Mouse (Mus musculus): ENCODE measurements at regions not wholly inside any gene's neighbourhood (a gene's known extent, or its start where the extent isn't known, plus 50 kb on each side); places are given as distances from the start of the nearest gene placed in this dataset.
A peak's percentile ranks its signal among the peaks of the same experiment; 100 is the strongest.
"Not testable (repeated sequence)": the region's sequence is repeated elsewhere in the genome, so short reads cannot be mapped to it uniquely, and the experiment has no call there.

- no peak for DNase-seq
Measured at GRCm38 (mm10) chr3:39814814-39815213, 716.3 kb upstream of the Intu start.

- DNase-seq = no peak
Measured at GRCm38 (mm10) chr3:39830488-39831056, 700.5 kb upstream of the Intu start.

DNA sequence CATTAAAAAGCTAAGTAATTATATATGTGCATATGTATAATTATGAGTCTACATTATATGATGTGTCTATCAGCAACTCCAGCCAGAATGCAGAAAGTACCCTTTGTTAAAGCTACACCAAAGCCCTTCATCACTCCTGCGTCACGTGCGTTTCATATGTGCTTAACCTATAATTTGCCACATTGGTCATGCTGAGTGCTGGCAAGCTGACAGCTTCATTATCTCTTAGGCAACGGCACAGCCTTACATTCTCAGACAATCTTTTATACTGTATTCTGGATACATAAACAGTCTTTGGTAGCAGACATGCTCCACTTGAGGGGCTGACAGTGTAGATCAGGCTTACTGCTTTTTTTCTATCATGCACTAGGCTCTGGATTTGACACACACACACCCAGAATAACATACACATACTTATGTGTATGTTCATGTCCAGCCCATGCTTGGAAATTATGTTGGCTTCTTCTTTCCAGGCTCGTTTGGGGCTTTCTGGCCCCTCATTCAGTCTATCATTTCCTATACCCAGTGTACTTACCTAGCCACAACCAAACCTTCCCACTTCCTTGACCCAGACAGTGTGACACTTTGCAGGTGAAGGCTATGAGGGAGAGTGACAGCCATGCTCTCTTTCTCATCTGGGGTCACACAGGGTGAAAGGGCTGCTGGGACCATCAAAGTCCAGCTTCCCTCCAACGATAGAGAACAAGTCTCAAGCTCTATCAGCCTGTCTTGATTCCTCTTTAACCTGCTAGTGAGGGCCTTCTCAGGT, 692.5 kb upstream of the Intu start:
- DNase-seq = no peak

DNA sequence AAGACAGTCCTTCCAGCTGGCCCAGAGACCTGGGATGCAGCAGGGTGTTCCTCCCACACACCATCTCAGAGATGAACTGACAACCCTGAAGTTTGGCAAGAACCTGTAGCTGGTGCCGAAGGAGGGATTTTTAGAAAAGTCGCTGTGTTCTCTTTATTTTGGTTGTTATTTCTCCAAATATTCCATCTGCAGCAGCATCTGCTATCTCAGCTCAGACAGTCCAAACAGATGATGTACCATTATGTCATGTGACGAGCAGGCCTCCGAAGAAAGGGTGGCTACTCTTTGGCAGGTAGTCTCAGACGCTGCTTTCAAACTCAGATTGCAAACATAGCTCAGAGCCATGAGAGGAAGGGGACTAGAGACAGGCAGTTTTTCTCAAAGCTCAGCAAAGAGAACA, 690.1 kb upstream of the Intu start:
- DNase-seq = no peak

DNA sequence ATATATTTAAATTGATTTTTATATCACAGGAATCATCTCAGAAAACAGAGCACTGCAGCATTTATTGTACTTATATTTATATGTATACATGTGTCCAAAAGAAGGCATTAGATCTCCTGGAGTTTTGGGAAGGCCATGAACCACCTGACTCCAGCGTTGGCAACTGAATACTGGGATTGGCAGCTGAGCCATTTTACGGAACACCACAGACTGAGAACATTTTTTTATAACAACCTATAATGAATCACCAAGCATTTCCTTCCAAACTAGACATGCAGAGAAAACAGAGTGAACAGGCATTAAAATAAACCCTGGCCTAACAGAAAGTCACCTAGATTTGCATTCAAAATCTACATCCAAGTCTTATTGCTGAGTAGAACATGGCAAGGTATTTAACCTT, 686.0 kb upstream of the Intu start:
- no peak for DNase-seq

- DNase-seq = no peak
Measured at GRCm38 (mm10) chr3:39848829-39849228, 682.3 kb upstream of the Intu start.

- no peak for DNase-seq
Measured at GRCm38 (mm10) chr3:39857214-39857839, 673.8 kb upstream of the Intu start.

DNA sequence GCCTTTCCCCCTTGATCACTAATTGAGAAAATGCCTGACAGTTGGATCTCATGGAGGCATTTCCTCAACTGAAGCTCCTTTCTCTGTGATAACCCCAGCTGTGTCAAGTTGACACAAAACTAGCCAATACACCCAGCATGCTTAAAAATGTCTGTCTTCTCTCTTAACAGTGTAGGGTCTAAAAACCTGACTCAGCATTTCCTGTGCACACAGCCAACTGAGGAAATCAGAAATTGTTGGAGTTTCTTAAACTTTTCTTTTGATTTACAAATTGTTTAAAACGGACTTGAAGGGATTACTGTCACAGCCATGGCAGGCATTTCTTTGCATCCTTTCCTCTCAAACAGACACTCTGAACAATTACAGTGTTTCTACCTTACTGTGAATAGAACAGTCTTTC, 655.0 kb upstream of the Intu start:
- not testable (repeated sequence) for DNase-seq

DNA sequence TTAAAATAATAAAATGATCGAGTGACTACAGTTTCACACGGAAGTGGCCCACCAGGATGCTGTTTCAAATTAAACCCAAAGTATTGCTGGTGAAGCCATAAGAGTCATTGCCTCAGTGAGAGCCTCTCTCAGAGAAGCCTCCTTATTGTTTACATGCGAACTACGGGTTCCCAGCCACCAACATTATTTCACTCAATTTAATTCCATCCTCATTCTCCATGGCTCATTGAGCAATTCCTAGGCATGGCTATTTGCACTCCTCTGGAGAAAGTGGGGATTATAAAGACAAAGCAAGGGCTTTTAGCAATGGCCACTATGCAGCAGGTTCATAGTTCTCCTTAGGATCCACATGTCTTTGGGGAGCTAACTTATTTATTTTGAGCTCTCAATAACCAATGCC, 646.7 kb upstream of the Intu start:
- DNase-seq = no peak

GRCm38 (mm10) chr3:39888376-39888775, 642.7 kb upstream of the Intu start:
- DNase-seq = no peak

DNA sequence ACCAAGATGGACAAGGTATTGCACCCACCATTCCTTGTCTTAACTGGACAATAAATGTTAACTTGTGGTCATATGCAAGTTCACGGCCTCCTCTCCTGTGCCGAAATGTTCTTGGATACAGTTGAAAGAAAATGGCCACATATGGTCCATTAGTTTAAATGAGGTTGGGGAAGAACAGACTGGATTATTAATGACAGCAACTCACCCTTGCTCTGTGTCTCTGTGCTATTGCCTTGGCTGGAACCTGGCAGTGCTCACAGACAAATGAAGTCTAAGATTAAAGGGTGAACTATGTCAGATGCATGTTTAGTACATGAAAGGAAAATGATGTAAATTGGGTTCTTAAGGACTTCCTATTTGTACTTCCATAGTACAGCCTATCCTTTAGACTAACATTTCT, 641.9 kb upstream of the Intu start:
- no peak for DNase-seq

DNA sequence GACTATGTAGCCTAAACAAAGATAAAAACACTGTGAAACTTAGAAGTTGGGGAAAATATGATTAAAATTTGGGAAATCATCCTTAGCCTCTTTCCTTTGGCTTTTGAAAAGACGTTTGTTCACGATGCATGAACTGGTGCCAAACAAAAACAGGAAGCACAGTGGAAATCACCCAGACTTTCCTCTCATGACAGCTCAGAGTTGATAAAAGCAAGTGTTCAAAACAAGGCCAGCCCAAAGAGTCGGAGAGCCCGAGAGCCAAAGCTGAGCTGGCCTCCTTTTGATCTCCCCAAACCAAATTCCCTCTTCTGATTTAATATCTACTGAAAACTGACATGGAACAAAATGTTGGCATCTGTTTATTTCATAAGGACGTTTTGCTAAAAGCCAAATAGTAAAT, 632.1 kb upstream of the Intu start:
- no peak for DNase-seq

DNA sequence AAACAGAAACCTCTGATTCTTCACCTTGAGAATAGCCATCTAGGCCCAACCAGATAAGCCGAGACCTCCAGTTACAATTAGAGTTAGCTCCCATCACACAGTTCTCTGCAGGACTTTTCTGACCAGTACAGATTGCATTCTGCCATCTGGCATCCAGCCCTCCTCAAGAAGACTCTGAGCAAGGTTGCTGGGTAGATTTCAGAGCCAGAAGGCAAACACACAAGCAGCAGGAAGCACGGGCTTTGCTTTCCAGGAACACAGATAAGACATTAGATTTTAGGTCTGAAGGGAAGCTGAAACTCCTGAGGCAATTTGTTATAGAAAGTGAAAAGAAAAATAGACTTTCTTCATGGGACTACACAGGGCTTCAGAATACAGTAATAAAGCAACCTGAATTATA, 630.9 kb upstream of the Intu start:
- DNase-seq = no peak

DNA sequence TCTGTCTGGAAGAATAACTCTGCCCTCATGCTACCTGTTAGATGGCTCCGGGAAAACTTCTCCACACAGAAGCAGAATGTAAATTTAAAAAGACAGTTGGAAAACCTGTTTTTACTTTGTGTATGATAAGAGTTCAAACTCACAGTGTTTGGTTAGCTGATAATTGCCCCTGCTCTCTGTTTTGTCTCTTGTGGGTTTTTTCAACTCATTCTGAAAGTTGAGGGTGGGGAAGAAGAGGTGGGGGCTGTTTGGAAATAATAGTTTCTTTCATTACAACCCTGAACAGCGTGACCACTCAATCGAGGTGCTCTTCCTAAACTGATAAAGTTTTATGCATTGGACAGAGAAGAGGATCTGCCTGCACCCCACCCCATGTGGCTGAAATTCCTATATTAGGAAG, 626.7 kb upstream of the Intu start:
- no peak for DNase-seq

GRCm38 (mm10) chr3:39908676-39909362, 622.3 kb upstream of the Intu start:
- DNase-seq = no peak

DNA sequence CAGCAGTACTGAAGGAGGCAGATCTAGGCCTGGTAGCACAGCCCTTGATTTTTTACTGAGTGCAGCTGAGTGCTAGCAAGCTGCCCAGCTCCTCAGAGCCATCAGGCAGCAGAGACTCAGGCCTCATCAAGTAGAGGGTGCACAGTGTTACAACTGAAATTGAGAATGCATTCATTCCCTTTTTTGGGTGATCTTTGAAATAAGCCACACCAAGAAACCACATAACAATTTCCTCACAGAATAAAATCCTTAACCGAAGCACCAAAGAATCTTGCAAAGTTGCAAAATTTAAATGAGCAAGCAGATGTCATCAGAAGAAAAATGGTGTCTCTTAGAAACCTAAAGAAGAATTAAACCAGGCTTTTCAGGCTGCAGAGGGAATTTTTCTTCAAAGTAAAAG, 621.4 kb upstream of the Intu start:
- no peak for DNase-seq

DNA sequence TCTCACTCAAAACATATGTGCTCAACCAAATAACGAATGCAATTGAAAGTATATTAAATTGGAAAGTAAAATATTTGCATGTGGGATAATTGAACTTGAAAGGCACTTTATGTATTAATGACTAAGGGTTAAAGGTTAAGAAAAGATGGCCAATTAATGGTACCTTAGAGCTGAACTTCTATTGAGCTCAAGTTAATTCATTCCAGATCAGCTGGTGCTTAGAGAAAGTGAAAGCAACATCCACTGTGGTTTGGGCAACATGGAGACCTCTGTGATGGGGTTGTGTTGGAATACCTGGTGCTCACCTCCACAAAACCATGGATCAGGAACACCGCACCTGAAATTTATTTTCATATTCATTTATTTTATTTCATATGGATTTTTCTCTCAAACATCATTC, 612.5 kb upstream of the Intu start:
- DNase-seq = no peak

- no peak for DNase-seq
Measured at GRCm38 (mm10) chr3:39925436-39925835, 605.6 kb upstream of the Intu start.

DNA sequence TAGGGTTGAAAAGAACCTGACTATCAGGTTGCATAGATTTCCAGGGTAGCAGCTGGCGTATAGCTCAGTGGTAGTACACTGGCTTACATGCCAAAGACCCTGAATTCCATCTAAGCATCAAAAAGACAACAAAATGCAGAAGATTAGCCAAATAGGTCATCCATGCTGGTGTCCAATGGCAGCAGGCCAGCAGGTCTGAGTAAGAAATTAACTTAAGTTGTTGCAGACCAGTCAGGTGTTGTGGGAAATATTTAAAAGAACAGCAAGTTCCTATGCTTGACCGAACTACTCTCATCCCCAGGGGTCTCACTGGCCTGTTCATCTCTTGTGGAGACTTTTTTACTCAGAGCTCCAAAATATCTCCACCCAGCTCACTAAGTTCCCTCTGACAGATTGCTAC, 602.7 kb upstream of the Intu start:
- peak; percentile 67 for DNase-seq

DNA sequence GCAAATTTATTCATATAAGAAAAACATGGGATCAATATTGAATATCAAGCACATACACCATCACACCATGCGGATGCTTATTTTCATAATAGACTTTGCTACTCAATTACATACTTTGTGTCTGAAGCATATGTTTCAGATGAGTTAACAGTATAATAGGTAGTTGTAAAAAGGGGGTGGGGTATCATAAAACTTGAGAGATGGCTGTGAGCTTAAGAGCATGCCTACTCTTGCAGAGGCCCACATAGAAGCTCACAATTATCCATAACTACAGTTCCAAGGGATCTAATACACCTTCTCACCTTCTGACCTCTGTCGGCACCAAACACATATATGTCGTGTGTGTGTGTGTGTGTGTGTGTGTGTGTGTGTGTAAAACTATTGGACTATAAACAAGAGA, 597.7 kb upstream of the Intu start:
- DNase-seq = no peak

DNA sequence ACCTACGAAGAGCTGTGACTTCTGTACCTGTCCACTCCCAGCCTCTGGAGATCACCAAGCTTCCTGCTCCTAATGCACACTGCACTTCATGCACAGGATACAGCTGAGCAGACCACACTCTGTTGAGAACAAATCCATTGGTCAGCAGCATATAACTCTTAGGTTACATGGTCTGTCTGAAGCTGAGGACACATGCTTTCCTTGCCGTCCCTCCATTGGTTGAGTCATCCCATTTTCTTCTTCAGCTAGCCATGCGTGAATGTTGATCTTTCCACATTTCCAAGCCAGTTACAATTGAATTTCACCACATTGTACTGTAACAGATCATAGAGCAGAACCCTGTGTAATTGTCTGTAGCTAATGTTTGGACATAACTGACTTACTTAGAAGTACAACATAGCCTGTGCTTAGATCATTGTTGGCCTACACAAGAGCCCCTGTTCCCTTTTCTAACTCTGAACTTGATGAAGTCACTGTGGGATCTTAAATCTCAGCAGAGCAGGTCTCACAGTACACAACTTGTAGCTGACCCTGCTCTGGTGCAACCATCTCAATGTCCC, 593.3 kb upstream of the Intu start:
- no peak for DNase-seq

DNA sequence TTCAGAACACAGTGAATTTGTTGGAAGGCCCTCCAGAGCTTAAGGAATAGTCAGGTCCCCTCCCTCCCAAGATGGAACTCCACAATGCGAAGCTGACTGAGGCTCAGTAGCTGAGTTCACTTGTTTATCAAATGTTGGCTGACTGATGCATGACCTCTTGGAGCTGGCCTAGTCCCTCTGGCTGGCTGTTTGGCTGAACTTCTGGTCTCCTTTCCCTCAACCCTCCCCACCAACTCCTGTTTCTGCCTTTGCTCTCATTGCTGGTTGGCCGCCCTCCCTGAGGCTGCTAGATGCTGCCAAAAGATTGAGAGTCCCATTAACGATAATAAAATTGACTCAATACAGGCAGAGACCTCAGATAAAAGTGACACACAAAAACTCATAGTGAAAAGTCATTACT, 586.5 kb upstream of the Intu start:
- DNase-seq = peak; percentile 28

GRCm38 (mm10) chr3:39952103-39952502, 579.0 kb upstream of the Intu start:
- no peak for DNase-seq

DNA sequence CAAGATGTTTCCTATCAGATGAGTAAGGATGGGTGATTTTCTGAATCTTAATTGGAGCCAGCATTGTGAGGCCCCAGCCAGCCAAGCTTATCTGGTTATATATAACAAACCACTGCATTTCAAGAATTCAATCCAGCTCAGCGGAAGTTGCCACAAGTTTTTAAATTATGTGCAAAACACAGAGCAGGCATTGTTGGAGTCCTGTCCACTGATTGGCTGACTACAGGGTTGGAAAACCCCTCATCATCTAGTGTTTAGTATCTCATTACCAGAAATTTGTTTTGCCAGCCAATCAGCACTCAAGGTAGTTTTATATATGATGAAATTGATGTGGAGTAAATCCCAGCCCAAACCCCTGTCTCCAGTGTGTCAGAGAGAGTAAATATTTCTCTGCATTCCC, 578.5 kb upstream of the Intu start:
- no peak for DNase-seq
